Mouse (Mus musculus): ENCODE results near the gene Tdrd9. TPM values are rescaled to one million over a fixed set of nuclear protein-coding genes. Genes with fewer than 3 reads are reported as not detected.

Gene Tdrd9
- polyA plus RNA-seq, 1 experiment from 2014 or later, result 0.79 TPM

GRCm38 (mm10) chr12:111972504-111972903 lies 1.1 kb downstream of the Tdrd9 start:
- Histone ChIP-seq H3K36me3 (no peaks in the 10 kb centered on the region), H3K9me3 (no peaks in the 10 kb centered on the region), H3K9ac (replicated peaks) (no peak overlapping the region), H3K4me2 (replicated peaks) (no peak overlapping the region), H3K4me1 (no peaks in the 10 kb centered on the region), H3K4me3 (no peak overlapping the region), H3K27ac (replicated peaks) (no peak overlapping the region), H3K27me3 (no peaks in the 10 kb centered on the region)
- 91% methylated on average over 10 of the region's 10 CpGs for WGBS
- ATAC-seq (ENCODE audit: low FRiP score, low read depth), result no peak

GRCm38 (mm10) chr12:111974578-111974977 lies 3.2 kb downstream of the Tdrd9 start:
- H3K4me3 ChIP-seq, result no peak overlapping the region
- H3K4me2 ChIP-seq (replicated peaks), result no peak overlapping the region
- 87% methylated on average over 6 of the region's 6 CpGs for WGBS
- no peaks in the 10 kb centered on the region for H3K9me3 ChIP-seq
- ATAC-seq (ENCODE audit: low FRiP score, low read depth), result no peak
- no peak overlapping the region for H3K27ac ChIP-seq (replicated peaks)
- H3K27me3 ChIP-seq, result 0 out of 2 replicates have a peak, but pooled peaks cover 4% of the 10 kb centered on the region
- no peaks in the 10 kb centered on the region for H3K36me3 ChIP-seq
- H3K9ac ChIP-seq (replicated peaks), result no peak overlapping the region
- no peaks in the 10 kb centered on the region for H3K4me1 ChIP-seq

DNA sequence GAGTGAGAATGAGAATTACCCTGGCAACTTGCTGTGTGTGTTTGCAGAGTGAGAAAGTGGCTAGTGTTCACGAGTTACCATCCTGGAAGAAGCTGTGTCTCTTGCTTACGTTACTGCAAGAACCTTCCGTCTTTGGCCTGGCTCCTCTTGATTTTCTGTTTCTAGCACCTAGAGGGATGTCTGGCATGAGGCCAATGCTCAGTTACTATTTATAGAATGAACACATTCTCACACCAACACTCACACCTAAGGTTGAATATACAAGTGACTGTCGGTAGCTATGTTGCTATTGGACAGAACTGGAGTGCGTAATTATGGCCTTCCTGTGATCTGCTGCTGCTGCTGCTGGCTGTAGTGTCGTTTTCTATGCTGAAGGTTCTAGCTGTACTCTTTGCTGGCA lies 5.8 kb downstream of the Tdrd9 start:
- no peak overlapping the region for H3K27ac ChIP-seq (replicated peaks)
- 74% methylated on average over 6 of the region's 6 CpGs for WGBS
- H3K9ac ChIP-seq (replicated peaks), result no peak overlapping the region
- no peak overlapping the region for H3K4me3 ChIP-seq
- no peaks in the 10 kb centered on the region for H3K4me1 ChIP-seq
- no peaks in the 10 kb centered on the region for H3K9me3 ChIP-seq
- H3K27me3 ChIP-seq, result 0 out of 2 replicates have a peak, but pooled peaks cover 4% of the 10 kb centered on the region
- ATAC-seq (ENCODE audit: low FRiP score, low read depth), result no peak
- H3K36me3 ChIP-seq, result no peaks in the 10 kb centered on the region
- no peak overlapping the region for H3K4me2 ChIP-seq (replicated peaks)

GRCm38 (mm10) chr12:111978274-111978673 lies 6.9 kb downstream of the Tdrd9 start:
- no peak overlapping the region for H3K9ac ChIP-seq (replicated peaks)
- H3K4me2 ChIP-seq (replicated peaks), result no peak overlapping the region
- no peak overlapping the region for H3K4me3 ChIP-seq
- WGBS, result 78% methylated on average over 6 of the region's 6 CpGs
- no peaks in the 10 kb centered on the region for H3K4me1 ChIP-seq
- 0 out of 2 replicates have a peak, but pooled peaks cover 4% of the 10 kb centered on the region for H3K27me3 ChIP-seq
- H3K27ac ChIP-seq (replicated peaks), result no peak overlapping the region
- H3K9me3 ChIP-seq, result no peaks in the 10 kb centered on the region
- ATAC-seq (ENCODE audit: low FRiP score, low read depth), result no peak
- no peaks in the 10 kb centered on the region for H3K36me3 ChIP-seq

DNA sequence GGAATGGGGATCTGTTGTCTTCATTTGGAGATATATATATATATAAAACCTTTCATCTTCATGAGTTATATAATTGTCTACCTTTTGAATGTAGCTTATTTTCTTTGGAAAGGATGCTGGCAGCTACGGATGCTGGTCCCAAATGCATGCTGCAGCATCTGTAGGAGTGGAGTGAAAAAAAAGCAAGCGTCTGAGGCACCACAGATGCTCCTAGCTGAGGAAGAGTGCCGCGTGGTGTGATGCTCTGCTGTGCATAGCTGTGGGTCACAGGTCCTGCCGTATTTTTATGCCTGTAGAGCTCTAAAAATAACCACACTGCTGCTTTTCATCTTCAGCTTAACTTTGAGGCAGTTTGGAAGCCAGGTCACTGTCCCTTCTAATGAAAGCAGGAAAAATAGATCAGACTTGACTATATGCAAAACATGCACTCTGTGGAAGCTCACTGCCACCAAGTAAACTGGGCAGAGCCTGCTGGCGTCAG lies 9.6 kb downstream of the Tdrd9 start, which contains the start of gene Rd3l:
Gene Rd3l (minus strand): TSS at position 431 of the 481 bp plus-strand sequence.
- Histone ChIP-seq H3K4me1 (no peaks in the 10 kb centered on the region), H3K27me3 (0 out of 2 replicates have a peak, but pooled peaks cover 4% of the 10 kb centered on the region), H3K9ac (replicated peaks) (no peak within 1 kb of the TSS), H3K4me2 (replicated peaks) (no peak within 1 kb of the TSS), H3K9me3 (no peaks in the 10 kb centered on the region), H3K27ac (replicated peaks) (no peak within 1 kb of the TSS), H3K4me3 (no peak within 1 kb of the TSS), H3K36me3 (no peaks in the 10 kb centered on the region)
- WGBS, result 74% methylated on average over 6 of the region's 6 CpGs
- no peak for ATAC-seq (ENCODE audit: low FRiP score, low read depth)

DNA sequence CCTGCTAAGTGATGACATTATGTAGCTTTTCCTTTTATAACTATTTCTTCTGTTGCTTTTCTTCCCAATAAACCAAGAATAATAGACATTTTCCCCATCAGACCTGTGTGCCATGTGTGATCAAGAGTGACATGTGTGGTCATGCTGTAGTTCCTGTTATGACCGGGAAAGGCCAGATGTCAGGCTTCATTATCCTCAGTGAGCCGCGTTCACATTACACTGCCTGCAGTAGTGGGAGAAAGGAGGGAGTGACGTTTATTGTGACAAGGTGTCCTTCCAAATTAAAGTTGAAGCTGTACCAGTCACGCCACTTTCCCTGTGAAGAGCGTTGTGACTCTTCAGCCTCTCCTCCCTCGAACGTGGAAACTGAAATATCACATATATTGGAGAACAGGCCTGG lies 10.5 kb downstream of the Tdrd9 start:
- Histone ChIP-seq H3K4me2 (replicated peaks) (no peak overlapping the region), H3K9me3 (no peaks in the 10 kb centered on the region), H3K4me3 (no peak overlapping the region), H3K27ac (replicated peaks) (no peak overlapping the region), H3K36me3 (no peaks in the 10 kb centered on the region), H3K4me1 (no peaks in the 10 kb centered on the region), H3K27me3 (0 out of 2 replicates have a peak, but pooled peaks cover 4% of the 10 kb centered on the region), H3K9ac (replicated peaks) (no peak overlapping the region)
- no peak for ATAC-seq (ENCODE audit: low FRiP score, low read depth)
- WGBS, result 77% methylated on average over 8 of the region's 8 CpGs

DNA sequence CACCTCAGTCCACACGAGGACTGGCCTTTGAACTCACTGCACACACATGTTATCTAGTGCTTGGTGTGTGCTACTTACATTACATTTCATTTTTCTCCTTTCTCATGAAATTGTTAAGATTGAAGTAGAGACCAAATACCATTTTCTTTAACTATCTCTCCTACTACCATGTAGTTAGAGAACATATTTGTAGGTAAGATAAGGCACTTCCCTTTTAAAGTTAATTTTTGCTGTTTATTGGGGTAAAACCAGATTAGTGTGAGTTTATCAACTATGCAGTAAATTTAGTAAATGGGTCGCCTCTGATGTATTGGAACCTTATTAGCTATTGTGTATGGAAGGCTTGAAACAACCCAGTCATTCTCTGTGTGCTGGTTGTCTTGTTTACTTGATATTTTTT lies 11.8 kb downstream of the Tdrd9 start:
- Histone ChIP-seq H3K27me3 (peaks cover 6% of the 10 kb centered on the region; the same call in 1 of the 2 replicates), H3K4me1 (no peaks in the 10 kb centered on the region), H3K27ac (replicated peaks) (no peak overlapping the region), H3K4me3 (no peak overlapping the region), H3K4me2 (replicated peaks) (no peak overlapping the region), H3K9ac (replicated peaks) (no peak overlapping the region), H3K36me3 (no peaks in the 10 kb centered on the region), H3K9me3 (no peaks in the 10 kb centered on the region)
- 79% methylated on average over 2 of the region's 2 CpGs for WGBS
- ATAC-seq (ENCODE audit: low FRiP score, low read depth), result no peak

DNA sequence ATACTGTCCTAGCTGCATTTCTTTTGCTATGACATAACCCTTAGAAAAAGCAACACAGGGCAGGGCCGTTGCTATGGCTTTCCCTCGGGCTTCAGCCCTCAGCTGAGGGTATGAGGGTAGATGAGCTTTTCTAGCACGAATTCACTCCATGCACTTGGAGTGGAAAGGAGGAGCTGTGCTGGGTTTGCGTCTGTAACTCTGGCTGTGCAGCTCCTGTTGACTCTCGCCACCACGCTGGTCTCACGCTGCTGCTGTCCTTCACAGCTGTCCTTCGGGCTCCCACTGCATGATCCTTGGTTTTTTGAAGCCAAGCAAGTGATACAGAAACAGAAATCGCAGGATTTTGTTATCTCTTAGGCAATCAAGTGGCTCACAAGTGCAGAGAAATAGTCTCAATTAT lies 15.4 kb downstream of the Tdrd9 start:
- ATAC-seq (ENCODE audit: low FRiP score, low read depth), result no peak
- Histone ChIP-seq H3K27ac (replicated peaks) (no peak overlapping the region), H3K9ac (replicated peaks) (no peak overlapping the region), H3K9me3 (no peaks in the 10 kb centered on the region), H3K4me3 (no peak overlapping the region), H3K27me3 (peaks cover 4% of the 10 kb centered on the region; the same call in 1 of the 2 replicates), H3K4me2 (replicated peaks) (no peak overlapping the region), H3K4me1 (no peaks in the 10 kb centered on the region), H3K36me3 (no peaks in the 10 kb centered on the region)
- WGBS, result 51% methylated on average over 9 of the region's 9 CpGs

DNA sequence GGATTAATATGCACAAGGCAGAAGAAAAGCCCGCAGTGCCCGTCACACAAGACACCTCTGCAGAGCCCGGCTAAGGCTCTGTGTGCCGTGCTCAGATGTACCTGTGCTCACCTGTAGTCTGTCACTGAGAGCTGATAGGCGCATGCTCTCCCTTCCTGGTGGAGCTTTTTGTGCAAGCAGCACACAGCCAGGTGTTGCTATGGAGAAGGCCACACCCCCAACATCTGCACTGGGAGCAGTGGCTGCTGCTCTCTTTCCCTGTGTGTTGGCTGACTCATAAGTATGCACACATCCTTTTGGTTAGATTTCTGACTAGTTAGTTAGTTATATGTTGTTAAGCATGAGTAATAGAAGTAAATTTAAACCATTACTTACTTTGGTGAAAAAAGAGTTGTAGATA lies 21.3 kb downstream of the Tdrd9 start:
- no peak overlapping the region for H3K9ac ChIP-seq (replicated peaks)
- no peak overlapping the region for H3K4me3 ChIP-seq
- no peaks in the 10 kb centered on the region for H3K9me3 ChIP-seq
- WGBS, result 84% methylated on average over 5 of the region's 5 CpGs
- no peak overlapping the region for H3K27ac ChIP-seq (replicated peaks)
- peaks cover 4% of the 10 kb centered on the region; the same call in 1 of the 2 replicates for H3K27me3 ChIP-seq
- H3K36me3 ChIP-seq, result no peaks in the 10 kb centered on the region
- H3K4me1 ChIP-seq, result no peaks in the 10 kb centered on the region
- H3K4me2 ChIP-seq (replicated peaks), result no peak overlapping the region
- ATAC-seq (ENCODE audit: low FRiP score, low read depth), result no peak

DNA sequence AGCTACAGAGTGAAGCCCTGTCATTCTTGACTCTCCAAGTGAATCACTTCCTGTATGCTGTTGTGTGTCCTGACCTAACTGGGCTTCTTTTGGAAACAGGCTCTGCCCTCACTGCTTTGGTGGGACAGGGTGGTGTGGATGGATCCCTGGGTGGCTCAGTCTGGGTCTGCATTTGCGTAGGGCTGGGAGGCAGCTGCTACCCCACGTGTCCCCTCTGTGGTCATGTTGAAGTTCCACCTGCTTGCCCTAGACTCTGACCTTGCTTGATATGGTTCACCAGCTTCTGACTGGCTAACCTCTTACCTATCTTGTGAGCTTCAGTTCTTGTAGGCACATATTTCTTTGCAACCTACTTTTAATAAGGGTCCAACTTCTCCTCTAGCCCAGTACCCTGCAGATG lies 23.8 kb downstream of the Tdrd9 start:
- no peaks in the 10 kb centered on the region for H3K27me3 ChIP-seq
- H3K4me3 ChIP-seq, result no peak overlapping the region
- no peaks in the 10 kb centered on the region for H3K9me3 ChIP-seq
- H3K9ac ChIP-seq (replicated peaks), result no peak overlapping the region
- ATAC-seq (ENCODE audit: low FRiP score, low read depth), result no peak
- 90% methylated on average over 2 of the region's 2 CpGs for WGBS
- H3K4me1 ChIP-seq, result no peaks in the 10 kb centered on the region
- no peaks in the 10 kb centered on the region for H3K36me3 ChIP-seq
- no peak overlapping the region for H3K4me2 ChIP-seq (replicated peaks)
- no peak overlapping the region for H3K27ac ChIP-seq (replicated peaks)

DNA sequence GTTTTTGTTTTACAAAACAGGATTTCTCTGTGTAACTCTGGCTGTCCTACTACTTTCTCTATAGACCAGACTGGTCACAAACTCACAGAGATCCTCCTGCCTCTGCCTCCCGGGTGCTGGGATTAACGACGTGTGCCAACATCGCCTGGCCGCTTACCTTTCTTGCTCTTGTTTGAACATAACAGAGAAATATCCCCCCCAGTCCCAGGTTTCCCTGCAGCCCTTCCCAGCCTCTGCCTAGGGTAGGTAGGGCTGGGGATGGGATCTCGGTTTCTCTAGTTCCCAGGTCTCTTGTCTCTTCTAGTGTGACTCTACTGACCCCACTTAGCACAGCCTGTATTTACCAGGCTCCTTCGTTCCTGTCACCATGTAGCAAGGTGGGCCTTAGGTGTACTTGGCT lies 28.4 kb downstream of the Tdrd9 start:
- Histone ChIP-seq H3K9me3 (no peaks in the 10 kb centered on the region), H3K27ac (replicated peaks) (no peak overlapping the region), H3K9ac (replicated peaks) (no peak overlapping the region), H3K4me1 (no peaks in the 10 kb centered on the region), H3K36me3 (no peaks in the 10 kb centered on the region), H3K4me2 (replicated peaks) (no peak overlapping the region), H3K27me3 (no peaks in the 10 kb centered on the region), H3K4me3 (no peak overlapping the region)
- 90% methylated on average over 7 of the region's 7 CpGs for WGBS
- ATAC-seq (ENCODE audit: low FRiP score, low read depth), result no peak

DNA sequence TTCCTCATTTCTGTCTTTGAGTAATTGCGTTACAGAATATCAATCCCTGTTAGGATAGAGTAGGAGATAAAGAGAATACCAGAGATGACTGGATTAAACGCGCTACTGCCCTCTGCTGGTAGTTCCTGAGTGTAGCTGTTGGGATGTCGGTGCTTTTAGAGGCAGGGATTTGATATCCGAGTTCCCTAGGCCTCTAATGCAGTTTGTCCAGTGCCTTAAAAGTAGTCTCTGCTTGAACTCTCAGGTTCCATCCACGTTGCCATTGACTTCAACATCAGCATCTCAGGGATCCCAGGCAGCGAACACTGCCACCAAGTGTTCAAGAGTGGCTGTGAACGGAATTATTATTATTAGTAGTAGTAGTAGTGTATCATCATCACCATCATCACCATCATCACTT lies 29.9 kb downstream of the Tdrd9 start:
- H3K27me3 ChIP-seq, result no peaks in the 10 kb centered on the region
- H3K4me3 ChIP-seq, result no peak overlapping the region
- no peak for ATAC-seq (ENCODE audit: low FRiP score, low read depth)
- H3K4me2 ChIP-seq (replicated peaks), result no peak overlapping the region
- WGBS, result 27% methylated on average over 8 of the region's 8 CpGs
- H3K27ac ChIP-seq (replicated peaks), result no peak overlapping the region
- no peaks in the 10 kb centered on the region for H3K9me3 ChIP-seq
- no peaks in the 10 kb centered on the region for H3K4me1 ChIP-seq
- H3K36me3 ChIP-seq, result no peaks in the 10 kb centered on the region
- H3K9ac ChIP-seq (replicated peaks), result no peak overlapping the region

All from midbrain, embryonic 12.5 days (tissue).